Mouse (Mus musculus): ENCODE data around the gene Smc3. TPM values are rescaled to one million over a fixed set of nuclear protein-coding genes. Genes with fewer than 3 reads are reported as not detected.
"Not testable (repeated sequence)": the region's sequence is repeated elsewhere in the genome, so short reads cannot be mapped to it uniquely, and the experiment has no call there.

Gene Smc3
- polyA plus RNA-seq, 1 experiment: 16.8 TPM

GRCm38 (mm10) chr19:53576061-53576460 is 24.1 kb upstream of the Smc3 start:
- no peak for DNase-seq (ENCODE audit: low spot score)

DNA sequence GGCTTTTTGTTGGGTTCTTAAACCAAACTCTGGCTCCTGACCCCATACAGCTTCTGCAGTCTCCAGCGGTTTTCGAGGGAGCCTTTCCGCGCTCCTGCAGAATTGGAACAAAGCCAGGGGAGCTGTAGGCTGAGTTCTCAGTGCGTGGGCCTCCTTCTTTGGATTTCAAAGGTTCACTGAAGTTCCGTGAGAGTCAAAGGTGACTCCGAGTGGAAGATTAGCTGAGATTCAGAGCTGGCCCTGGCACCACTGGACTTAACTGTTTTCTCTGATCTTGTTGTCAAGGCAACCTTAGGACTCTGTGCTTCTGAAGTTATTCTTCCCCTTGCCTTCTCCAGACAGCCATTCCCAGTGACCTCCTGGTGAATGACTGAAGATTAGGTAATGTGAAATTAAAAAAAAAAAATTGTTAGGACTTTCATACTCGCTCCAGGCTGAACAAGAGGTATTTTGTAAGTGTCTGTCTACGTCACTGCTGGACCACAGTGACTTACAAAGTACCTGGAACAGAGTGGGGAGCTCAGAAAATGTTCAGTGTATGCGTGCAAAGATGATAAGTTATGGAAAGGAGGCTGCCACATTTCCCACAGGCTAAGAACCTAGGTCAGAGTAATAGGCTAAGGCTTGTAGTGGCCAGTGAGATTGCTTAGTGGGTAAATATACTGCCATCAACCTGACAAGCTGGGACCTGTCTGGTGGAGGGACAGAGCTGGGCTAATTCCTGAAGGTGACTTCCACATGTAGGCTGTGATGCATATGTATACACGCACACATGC is 23.0 kb upstream of the Smc3 start:
- DNase-seq (ENCODE audit: low spot score): no peak

DNA sequence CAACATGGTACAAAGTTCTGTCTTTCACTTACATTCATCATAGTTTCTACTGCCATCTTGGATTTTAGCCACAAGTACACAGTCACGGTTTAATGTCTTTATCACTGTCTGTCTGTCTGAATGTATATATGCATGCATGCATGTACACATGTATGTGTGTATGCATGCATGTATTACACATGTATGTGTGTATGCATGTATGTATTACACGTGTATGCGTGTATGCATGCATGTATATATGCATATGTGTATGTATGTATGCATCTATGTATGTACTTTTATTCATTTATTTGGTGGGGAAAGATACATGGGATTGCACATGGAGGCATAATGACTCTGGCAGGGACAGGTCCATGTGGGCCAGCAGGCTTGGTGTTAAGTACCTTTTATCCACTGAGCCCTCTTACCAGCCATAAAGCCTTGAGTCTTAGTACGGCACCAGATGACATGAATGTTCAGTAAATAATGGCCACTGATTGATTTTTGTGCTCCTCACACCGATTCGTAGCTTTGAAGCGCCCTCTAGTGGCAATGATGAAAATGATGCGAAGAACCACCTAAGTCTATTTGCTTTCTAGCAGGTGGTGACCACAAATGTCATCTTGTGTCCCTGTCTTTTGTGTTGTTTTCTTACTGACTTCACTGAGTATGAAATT is 21.5 kb upstream of the Smc3 start:
- no peak for DNase-seq (ENCODE audit: low spot score)

DNA sequence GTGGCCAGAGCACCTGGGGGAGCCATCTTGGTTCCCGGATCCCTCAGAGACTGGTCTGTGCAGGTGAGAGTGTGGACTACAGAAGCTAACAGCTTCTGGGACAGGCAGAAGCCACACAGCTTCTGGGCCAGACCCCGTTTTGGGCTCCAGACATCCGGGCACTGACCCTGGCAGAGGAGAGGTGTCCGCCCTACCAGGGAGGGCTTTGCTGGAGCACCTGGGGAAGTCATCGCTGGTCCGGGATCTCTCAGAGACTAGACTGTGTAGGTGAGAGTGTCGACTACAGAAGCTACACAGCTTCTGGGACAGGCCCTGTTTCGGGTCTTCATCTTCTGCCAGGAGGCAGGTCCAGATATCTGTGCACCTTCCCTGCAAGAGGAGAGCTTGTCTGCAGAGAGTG is 19.9 kb upstream of the Smc3 start:
- not testable (repeated sequence) for DNase-seq (ENCODE audit: low spot score)

DNA sequence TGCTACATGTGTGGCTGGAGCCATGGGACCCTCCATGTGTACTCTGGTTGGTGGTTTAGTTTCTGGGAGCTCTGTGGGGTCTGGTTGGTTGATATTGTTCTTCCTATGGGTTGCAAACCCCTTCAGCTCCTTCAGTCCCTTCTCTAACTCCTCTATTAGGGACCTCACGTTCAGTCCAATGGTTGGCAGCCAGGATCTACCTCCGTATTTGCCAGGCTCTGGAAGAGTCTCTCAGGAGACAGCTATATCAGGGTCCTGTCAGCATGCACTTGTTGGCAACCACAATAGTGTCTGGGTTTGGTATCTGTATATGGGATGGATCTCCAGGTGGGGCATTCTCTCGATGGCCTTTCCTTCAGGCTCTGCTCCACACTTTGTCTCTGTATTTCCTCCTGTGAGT is 12.5 kb upstream of the Smc3 start:
- not testable (repeated sequence) for DNase-seq (ENCODE audit: low spot score)

DNA sequence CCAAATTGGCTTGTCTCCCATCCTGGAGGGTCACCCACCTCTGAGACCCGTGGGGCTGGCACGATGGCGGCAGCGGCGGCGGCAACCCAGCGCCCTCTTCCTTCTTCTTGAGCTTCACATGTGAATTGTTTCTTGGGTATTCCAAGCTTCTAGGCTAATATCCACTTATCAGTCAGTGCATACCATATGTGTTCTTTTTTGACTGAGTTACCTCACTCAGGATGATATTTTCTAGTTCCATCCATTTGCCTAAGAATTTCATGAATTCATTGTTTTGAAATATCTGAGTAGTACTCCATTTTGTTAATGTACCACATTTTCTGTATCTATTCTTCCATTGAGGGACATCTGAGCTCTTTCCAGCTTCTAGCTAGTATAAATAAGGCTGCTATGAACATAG is 11.2 kb upstream of the Smc3 start, which contains the start of gene Nutf2-ps1:
Nutf2-ps1 (minus strand) TSS at position 101 of the 400 bp plus-strand sequence.
- DNase-seq (ENCODE audit: low spot score): not testable (repeated sequence)

DNA sequence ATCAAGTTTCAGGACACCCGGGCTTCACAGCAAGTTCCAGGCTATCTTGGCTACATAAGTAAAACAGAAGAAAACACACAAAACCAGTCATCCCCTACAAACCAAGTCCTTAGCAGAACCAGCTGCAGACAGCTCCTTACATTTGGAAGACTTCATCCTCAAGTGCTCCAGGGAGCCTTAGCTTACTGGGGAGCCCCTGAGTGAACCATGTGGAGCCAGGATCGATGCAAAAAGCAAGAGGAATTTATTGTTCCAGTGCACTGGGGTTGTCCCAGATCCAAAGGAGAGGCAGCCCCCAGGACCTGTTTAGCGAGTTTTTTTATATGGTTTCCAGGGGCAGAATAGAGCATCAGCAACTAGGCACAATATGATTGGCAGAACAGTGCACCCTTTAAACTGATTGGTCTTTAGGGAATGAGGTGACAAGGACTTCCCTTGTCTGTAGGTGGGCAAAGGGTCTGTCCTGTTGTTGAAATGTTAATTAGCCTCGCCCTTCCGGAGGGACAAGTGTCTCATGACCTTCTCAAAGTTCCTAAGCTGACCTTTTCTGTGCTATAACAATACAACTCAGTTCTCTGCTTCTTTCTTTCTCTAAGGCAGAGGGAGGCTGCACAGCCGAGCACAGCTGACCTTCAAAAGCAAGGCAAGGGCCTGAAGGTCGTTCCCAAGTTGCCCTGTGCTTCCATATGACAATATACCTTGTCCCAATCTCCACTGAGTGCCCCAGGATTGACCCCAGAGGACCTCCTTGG is 3.3 kb upstream of the Smc3 start:
- no peak for DNase-seq (ENCODE audit: low spot score)

GRCm38 (mm10) chr19:53600549-53601362 is 558 bp downstream of the Smc3 start:
- no peak for DNase-seq (ENCODE audit: low spot score)

DNA sequence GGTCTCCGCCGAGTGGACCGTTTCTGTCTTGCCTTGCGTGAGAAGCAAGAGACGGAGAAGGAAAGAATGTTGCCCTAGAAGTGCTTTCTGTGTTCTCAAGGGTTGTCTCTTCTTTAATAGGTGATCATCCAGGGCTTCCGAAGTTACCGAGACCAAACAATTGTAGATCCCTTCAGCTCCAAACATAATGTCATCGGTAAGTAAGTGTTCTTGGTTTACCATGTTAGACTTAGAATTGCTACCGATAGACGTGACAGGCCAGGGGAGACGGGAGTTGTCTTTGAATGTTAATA is 1.1 kb downstream of the Smc3 start:
- no peak for DNase-seq (ENCODE audit: low spot score)

DNA sequence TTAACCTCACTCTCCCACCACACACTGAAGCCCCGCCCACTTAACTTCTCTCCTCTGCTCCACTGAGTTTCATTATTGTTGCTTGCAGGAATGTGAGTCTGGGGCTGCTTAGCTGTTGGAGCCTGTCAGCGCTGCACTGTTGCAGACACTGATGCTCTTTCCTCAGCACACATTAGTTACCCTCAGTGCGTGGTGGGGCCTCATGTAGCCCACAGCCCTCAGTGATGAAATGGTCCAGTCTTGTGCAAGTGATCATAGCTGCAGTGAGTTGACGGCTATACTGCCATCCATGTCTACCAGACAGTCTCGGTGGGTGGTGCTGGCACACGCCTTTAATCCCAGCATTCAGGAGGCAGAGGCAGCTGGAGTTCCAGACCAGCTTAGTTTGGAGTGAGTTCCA is 8.7 kb downstream of the Smc3 start:
- no peak for DNase-seq (ENCODE audit: low spot score)

DNA sequence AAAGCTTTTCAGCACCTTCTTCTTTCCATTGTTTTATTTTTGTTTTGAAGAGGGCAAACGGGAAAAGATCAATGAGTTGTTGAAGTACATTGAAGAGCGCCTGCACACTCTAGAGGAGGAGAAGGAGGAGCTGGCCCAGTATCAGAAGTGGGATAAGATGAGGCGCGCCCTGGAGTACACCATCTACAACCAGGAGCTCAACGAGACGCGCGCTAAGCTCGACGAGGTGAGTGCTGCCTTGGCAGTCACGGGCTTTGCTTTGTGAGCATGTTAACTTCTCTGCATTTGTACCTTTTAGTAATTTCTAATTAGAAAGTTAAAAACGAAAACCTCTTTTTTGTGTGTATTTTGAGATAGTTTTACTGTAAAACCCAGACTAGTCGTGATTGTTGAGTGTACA is 21.5 kb downstream of the Smc3 start:
- DNase-seq (ENCODE audit: low spot score): no peak

- DNase-seq (ENCODE audit: low spot score): no peak
These were observed 37.8 kb downstream of the Smc3 start for GRCm38 (mm10) chr19:53638041-53638440.

DNA sequence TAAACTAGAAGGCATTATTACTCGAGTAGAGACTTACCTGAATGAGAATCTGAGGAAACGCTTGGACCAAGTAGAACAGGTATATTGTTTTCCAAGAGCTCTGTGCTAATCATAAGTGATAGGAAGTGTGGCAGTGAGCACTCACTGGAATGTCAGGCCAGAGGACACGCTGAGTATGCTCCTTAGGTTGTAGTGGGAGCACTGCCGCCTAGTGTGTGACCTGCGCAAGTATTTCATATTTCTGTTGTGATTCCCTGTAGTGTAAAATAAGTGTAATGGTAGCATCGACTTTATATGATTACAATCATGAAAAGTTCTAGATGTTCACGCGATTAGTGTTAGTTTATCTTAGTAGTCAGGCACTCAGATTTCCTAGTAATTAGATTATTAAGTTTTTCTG is 38.5 kb downstream of the Smc3 start:
- DNase-seq (ENCODE audit: low spot score): no peak

GRCm38 (mm10) chr19:53644020-53644595 is 43.9 kb downstream of the Smc3 start:
- DNase-seq (ENCODE audit: low spot score): no peak

DNA sequence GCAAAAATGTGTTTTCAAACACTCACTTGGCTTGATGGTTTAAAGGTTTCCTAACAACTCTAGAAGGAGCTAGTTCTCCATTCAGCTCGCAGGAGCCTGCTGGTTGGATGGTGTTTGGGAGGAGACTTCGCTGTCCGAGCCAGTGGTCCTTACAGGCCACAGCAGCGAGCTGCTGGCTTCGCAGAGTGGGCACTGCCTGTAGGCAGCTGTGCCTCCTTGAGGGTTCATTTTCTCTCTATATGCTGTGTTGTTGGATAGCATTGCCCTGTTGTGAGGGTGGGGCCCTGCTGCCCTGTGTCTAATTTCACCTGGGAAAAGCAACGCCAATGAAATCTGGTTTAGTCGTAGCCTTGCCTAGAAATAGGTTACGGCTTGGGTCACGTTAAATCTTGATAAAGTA is 47.1 kb downstream of the Smc3 start:
- no peak for DNase-seq (ENCODE audit: low spot score)

- no peak for DNase-seq (ENCODE audit: low spot score)
These were observed 47.9 kb downstream of the Smc3 start for GRCm38 (mm10) chr19:53648056-53648455.

DNA sequence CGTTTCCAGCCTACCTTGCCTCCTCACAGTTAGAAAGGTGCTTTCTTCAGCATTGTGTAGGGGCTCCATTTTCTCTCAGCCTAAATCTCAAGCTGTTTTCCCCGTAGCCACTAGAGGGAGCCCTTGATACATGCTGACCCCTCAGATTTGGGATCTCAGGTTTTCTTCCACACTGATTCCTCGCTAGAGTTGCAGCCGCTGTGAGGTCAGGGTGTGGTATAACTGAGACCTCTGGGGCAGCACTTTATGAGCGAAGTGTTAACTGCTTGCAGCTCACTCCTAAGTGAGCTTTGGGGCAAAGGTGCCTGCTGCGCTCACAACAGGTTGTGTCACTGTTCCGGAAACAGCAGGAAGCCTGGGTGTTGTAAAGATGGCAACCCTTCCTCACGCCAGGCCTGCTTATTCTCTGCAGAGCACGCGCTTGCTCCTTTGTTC is 48.6 kb downstream of the Smc3 start:
- DNase-seq (ENCODE audit: low spot score): no peak

DNA sequence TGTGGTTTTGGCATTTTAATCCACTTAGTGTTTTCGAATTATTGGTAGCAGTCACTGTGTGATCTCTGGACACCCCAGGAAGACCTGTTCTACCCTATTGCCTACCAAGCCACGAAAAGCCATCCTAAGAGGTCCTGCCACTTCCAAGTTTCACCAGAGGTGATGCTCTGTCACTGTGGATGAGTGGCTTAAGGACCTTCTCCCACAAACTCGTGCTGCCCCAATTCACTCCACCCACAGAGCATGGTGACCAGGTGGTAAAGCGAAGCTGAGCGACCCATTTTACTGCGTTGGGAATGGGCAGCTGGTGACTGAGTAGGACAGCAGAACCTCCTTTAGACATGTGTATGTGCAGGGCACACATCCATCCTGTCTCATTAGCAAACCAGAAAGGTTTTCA is 49.2 kb downstream of the Smc3 start:
- no peak for DNase-seq (ENCODE audit: low spot score)

GRCm38 (mm10) chr19:53649802-53650201 is 49.6 kb downstream of the Smc3 start:
- DNase-seq (ENCODE audit: low spot score): no peak

DNA sequence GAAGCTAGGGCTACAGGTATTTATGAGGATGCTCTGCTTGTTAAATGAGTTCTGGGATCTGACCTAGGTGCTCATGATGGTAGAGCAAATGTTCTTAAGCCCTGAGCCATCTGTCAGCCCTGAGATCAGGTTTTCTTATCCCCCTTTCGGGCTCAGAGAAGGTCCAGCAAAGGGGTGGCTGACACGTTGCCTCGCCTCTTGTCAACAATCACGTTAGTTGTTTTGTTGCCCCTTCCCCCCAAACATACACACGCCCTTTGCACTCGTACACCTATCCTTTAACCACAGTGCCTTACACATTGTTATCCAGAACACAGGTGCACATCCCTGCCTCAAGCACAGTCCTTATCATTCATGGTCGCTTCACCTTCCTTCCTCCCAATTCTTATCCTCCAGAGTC is 50.7 kb downstream of the Smc3 start:
- no peak for DNase-seq (ENCODE audit: low spot score)

DNA sequence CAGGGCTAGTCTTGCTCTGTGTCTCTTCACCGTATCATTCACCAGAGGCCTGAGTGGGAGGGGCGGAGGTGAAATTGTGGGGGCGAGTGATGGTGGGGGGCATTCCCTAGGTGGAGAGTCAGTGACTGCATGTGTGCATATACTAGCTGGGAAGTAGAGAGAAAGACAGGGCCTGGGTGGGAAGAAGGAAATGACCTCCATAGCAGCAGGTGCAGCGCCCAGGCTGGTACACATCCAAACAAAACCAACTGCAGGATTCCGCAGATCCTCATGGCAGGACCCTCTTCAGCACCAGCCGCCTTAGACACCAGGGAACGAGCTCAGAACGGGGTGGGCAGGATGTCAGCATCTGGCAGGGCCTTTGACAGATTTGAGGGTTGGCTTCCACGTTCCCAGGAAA is 52.1 kb downstream of the Smc3 start:
- no peak for DNase-seq (ENCODE audit: low spot score)

Measured in urinary bladder, adult 2 months (tissue).